Mouse (Mus musculus): ENCODE results near the gene Baat. TPM values are rescaled to one million over a fixed set of nuclear protein-coding genes. Genes with fewer than 3 reads are reported as not detected.
A peak's percentile ranks its signal among the peaks of the same experiment; 100 is the strongest.
"Not testable (repeated sequence)": the region's sequence is repeated elsewhere in the genome, so short reads cannot be mapped to it uniquely, and the experiment has no call there.

Baat gene
- polyA plus RNA-seq, 1 experiment from 2014 or later, result 0.43 TPM

GRCm38 (mm10) chr4:49480896-49481295 is 25.5 kb downstream of the Baat start:
- Histone ChIP-seq H3K9me3 (replicated peaks) (no peaks in the 10 kb centered on the region), H3K27ac (0 out of 2 replicates have a peak overlapping the region, but pooled peaks have one; percentile 19), H3K4me1 (replicated peaks) (peaks cover 54% of the 10 kb centered on the region), H3K4me2 (peak overlapping the region; percentile 36; the same call in 1 of the 2 replicates), H3K36me3 (no peaks in the 10 kb centered on the region), H3K9ac (no peak overlapping the region), H3K4me3 (replicated peaks) (no peak overlapping the region), H3K27me3 (no peaks in the 10 kb centered on the region)
- DNase-seq (no peak), ATAC-seq (ENCODE audit: low read depth) (no peak)
- 55% methylated on average over 3 of the region's 3 CpGs for WGBS (ENCODE audit: insufficient replicate concordance)

DNA sequence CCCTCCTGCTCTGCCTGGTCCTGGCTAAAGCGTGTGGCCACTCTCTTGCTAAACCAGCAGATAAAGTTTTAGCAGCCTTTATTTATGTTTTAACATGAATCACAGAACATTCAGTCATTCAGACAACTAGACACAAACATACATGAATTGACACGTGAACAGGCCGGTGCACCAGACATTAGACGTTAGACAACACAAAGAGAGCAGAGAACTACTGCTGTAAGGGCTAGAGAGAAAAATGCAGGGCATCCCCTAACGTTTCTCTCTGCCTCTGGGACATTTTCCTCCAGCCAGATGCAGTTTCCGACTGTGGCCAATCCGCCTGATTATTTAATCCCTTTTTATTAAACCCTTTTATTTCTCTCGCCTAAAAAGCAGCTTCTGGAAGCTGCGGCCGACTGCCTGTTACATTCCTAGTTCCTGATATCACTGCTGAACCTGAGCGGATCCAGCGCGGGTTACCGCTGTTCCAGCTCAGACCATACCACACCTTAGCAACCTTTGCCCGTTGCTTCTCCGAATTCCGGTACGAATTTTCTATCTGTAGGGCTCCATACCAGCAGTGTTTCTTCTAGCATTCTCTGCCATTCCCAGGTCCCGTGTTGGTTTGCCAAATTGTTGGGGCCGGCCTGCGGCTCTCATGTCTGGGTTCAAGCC is 26.1 kb downstream of the Baat start:
- Histone ChIP-seq H3K4me2 (peak overlapping the region; percentile 36), H3K9me3 (replicated peaks) (no peaks in the 10 kb centered on the region), H3K27ac (peak overlapping the region; percentile 19), H3K27me3 (no peaks in the 10 kb centered on the region), H3K4me1 (replicated peaks) (peaks cover 61% of the 10 kb centered on the region), H3K4me3 (replicated peaks) (0 out of 2 replicates have a peak overlapping the region, but pooled peaks have one; percentile 7), H3K36me3 (no peaks in the 10 kb centered on the region), H3K9ac (no peak overlapping the region)
- ATAC-seq (ENCODE audit: low read depth), result no peak
- no peak for DNase-seq
- WGBS (ENCODE audit: insufficient replicate concordance), result 37% methylated on average over 21 of the region's 21 CpGs

GRCm38 (mm10) chr4:49479035-49479434 is 27.3 kb downstream of the Baat start:
- H3K4me3 ChIP-seq (replicated peaks); H3K27me3 ChIP-seq; DNase-seq; H3K36me3 ChIP-seq; H3K9me3 ChIP-seq (replicated peaks); ATAC-seq (ENCODE audit: low read depth): not testable (repeated sequence)
- Histone ChIP-seq H3K9ac (peak overlapping the region; percentile 12; the same call in 1 of the 2 replicates), H3K27ac (peak overlapping the region; percentile 88), H3K4me1 (replicated peaks) (peaks cover 73% of the 10 kb centered on the region), H3K4me2 (peak overlapping the region; percentile 69)
- WGBS (ENCODE audit: insufficient replicate concordance), result 20% methylated on average over 2 of the region's 2 CpGs

DNA sequence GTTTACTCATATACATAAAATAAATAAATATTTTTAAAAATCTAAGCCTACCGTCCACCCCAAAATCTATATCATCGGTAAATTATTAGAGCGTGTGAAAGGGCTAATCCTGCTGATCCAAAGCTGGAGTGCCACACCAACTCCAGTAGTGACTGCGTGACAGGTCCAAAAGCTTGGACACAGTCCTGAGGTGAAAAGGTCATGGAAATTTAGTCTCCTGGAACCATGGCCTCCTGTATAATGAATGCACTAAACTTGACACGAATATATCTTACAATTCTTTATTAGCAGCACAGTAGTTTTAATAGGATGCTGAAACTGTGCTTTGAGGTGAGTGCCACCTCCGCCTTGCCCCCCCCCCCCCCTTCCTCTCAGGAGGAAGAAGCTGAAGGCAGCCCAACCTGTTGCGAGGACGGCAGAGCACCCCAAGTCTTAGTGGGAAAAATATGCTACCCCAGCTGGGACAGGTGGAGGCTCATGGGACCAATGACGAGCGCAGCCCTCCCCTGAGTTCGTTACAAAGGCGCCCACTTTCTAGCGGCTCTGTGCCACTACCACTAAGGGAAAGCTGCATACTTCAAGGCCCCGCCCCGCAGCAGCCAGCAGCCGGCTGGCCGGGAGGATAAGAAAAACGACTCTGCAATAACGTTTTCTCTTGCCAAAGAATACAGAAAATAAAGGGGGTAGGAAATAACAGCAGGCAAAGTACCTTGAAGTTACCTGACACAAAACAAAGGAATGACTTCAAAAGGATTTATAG is 28.1 kb downstream of the Baat start:
- ATAC-seq (ENCODE audit: low read depth) (peak; percentile 80), DNase-seq (peak; percentile 75)
- Histone ChIP-seq H3K27ac (peak overlapping the region; percentile 88), H3K9ac (peak overlapping the region; percentile 69), H3K36me3 (no peaks in the 10 kb centered on the region), H3K9me3 (replicated peaks) (no peaks in the 10 kb centered on the region), H3K4me1 (replicated peaks) (peaks cover 80% of the 10 kb centered on the region), H3K4me3 (replicated peaks) (peak overlapping the region; percentile 43), H3K27me3 (no peaks in the 10 kb centered on the region), H3K4me2 (peak overlapping the region; percentile 69)
- 17% methylated on average over 19 of the region's 19 CpGs for WGBS (ENCODE audit: insufficient replicate concordance)

DNA sequence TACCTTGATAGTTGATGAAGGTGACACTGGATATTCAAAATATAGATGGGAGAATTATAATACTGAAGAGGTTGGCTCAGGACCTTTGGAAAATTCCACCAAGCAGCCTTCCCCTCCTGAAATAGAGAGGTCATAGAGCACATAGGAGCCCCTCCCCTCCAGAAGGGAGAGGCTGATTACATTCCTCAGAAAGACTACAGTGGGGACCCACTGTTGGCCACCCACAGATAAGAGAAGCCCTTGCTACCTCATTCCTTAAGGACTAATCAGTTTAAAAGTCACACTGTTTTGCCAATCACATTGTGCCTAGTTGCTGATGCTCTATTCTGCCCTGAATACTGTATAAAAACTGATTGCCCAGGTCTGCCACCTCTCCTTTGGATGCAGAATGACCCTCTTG is 31.8 kb downstream of the Baat start:
- peak overlapping the region; percentile 88 for H3K27ac ChIP-seq
- H3K36me3 ChIP-seq, result no peaks in the 10 kb centered on the region
- H3K27me3 ChIP-seq, result no peaks in the 10 kb centered on the region
- DNase-seq, result peak; percentile 58
- peak overlapping the region; percentile 23 for H3K4me3 ChIP-seq (replicated peaks)
- peak overlapping the region; percentile 52 for H3K4me2 ChIP-seq
- peak; percentile 90 for ATAC-seq (ENCODE audit: low read depth)
- peaks cover 60% of the 10 kb centered on the region for H3K4me1 ChIP-seq (replicated peaks)
- H3K9me3 ChIP-seq (replicated peaks), result no peaks in the 10 kb centered on the region
- H3K9ac ChIP-seq, result peak overlapping the region; percentile 37; the same call in 1 of the 2 replicates

- H3K9me3 ChIP-seq (replicated peaks), result no peaks in the 10 kb centered on the region
- WGBS (ENCODE audit: insufficient replicate concordance), result 37% methylated on average over 3 of the region's 3 CpGs
- peak within 1 kb of the TSS; percentile 52 for H3K4me2 ChIP-seq
- H3K27ac ChIP-seq, result peak within 1 kb of the TSS; percentile 88
- H3K4me3 ChIP-seq (replicated peaks), result peak within 1 kb of the TSS; percentile 23
- no peaks in the 10 kb centered on the region for H3K36me3 ChIP-seq
- peak within 1 kb of the TSS; percentile 37; the same call in 1 of the 2 replicates for H3K9ac ChIP-seq
- ATAC-seq (ENCODE audit: low read depth), result no peak
- peaks cover 55% of the 10 kb centered on the region for H3K4me1 ChIP-seq (replicated peaks)
- H3K27me3 ChIP-seq, result no peaks in the 10 kb centered on the region
- no peak for DNase-seq
These were observed 32.8 kb downstream of the Baat start, which contains the start of gene Acnat1 for GRCm38 (mm10) chr4:49473435-49474100. Gene Acnat1 (minus strand): TSS chr4:49473912.

- Histone ChIP-seq H3K36me3 (0 out of 2 replicates have a peak, but pooled peaks cover 3% of the 10 kb centered on the region), H3K9ac (no peak overlapping the region), H3K4me2 (no peak overlapping the region), H3K4me3 (replicated peaks) (no peak overlapping the region), H3K27me3 (no peaks in the 10 kb centered on the region), H3K9me3 (replicated peaks) (no peaks in the 10 kb centered on the region), H3K27ac (no peak overlapping the region), H3K4me1 (replicated peaks) (peaks cover 15% of the 10 kb centered on the region)
- 63% methylated on average over 3 of the region's 3 CpGs for WGBS (ENCODE audit: insufficient replicate concordance)
- DNase-seq (no peak), ATAC-seq (ENCODE audit: low read depth) (no peak)
These were observed 36.8 kb downstream of the Baat start for GRCm38 (mm10) chr4:49469435-49470151.

DNA sequence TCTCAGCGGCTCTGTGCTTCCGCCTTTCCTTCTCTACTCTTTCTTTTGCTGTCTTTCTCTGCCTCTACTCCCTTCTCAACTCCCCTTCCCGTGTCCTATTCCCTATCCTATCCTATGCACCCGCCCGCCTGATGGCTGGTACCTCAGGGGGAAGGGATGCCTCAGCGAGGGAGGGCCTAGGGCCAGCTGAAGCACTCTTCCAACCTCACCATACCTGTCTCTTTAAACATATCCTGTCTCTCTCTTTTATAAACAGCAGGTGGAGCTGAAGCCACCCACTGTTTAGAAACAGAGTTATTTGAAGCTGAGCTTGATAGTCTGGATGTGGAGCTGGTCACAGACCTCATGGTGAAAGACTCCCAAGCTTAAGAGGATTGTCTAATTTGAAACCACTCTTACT is 39.0 kb downstream of the Baat start:
- Histone ChIP-seq H3K27ac (no peak overlapping the region), H3K36me3 (0 out of 2 replicates have a peak, but pooled peaks cover 3% of the 10 kb centered on the region), H3K4me1 (replicated peaks) (no peaks in the 10 kb centered on the region), H3K27me3 (no peaks in the 10 kb centered on the region), H3K4me2 (no peak overlapping the region), H3K9ac (no peak overlapping the region), H3K4me3 (replicated peaks) (no peak overlapping the region), H3K9me3 (replicated peaks) (no peaks in the 10 kb centered on the region)
- 0 out of 2 replicates have a peak, but pooled peaks have one; percentile 23 for ATAC-seq (ENCODE audit: low read depth)
- DNase-seq, result no peak
- WGBS (ENCODE audit: insufficient replicate concordance), result 81% methylated on average over 6 of the region's 6 CpGs

DNA sequence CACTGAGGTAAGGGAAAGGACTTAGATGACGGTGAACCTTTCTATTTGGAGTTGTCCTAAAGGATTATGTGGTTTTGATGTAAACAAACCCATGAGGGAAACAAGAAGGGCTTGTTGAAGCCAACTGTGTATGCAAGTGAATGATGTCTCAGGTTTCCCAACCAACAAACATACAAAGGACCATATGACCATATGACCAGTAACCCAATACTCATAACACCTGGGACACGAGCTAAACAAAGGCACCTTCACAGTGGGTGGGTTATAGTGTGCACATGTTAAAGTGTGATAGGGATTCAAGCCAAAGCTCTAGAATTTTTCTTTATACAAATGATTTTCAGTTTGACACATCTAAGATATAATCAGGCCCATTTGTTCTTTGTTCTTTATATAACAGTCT is 50.2 kb downstream of the Baat start:
- H3K27ac ChIP-seq, result no peak overlapping the region
- no peak for ATAC-seq (ENCODE audit: low read depth)
- H3K4me2 ChIP-seq, result no peak overlapping the region
- no peaks in the 10 kb centered on the region for H3K27me3 ChIP-seq
- no peak overlapping the region for H3K9ac ChIP-seq
- H3K36me3 ChIP-seq, result no peaks in the 10 kb centered on the region
- H3K4me3 ChIP-seq (replicated peaks), result no peak overlapping the region
- DNase-seq, result no peak
- H3K4me1 ChIP-seq (replicated peaks), result peaks cover 22% of the 10 kb centered on the region
- WGBS (ENCODE audit: insufficient replicate concordance), result 69% methylated on average over 2 of the region's 2 CpGs
- H3K9me3 ChIP-seq (replicated peaks), result no peaks in the 10 kb centered on the region

DNA sequence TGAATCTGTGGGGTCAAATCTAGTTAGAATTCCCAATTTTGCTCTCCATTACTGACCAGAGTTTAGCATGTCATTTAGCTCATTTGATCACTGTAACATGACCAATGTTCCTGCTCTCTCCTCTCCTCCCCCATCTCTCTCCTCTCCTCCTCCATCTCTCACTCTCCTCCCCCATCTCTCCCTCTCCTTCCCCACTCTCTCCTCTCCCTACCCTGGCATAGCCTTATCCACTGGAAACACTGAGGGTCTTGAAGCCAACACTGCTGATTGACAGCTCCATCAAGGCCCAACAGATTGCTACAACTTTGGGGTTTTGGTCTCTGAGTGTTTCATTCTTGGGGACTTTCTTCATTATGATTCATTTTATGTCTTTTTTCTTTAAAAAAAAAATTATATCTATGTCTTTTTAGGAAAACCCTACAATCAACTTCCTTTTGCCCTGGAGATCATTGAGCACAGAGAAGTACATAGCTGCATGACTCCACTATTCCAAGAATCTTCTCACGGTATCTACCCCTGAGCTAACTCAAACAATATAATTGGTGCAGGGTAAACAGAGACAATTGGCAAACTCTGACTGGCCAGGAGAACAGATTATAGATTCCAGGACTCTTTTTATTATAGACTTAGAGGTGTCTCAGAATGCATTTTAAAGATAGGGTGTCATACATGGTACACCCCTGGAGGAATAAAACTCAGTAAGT is 54.4 kb downstream of the Baat start:
- Histone ChIP-seq H3K9ac (no peak overlapping the region), H3K36me3 (no peaks in the 10 kb centered on the region), H3K27ac (peak overlapping the region; percentile 75), H3K9me3 (replicated peaks) (no peaks in the 10 kb centered on the region), H3K4me3 (replicated peaks) (no peak overlapping the region), H3K4me1 (replicated peaks) (peaks cover 27% of the 10 kb centered on the region), H3K27me3 (no peaks in the 10 kb centered on the region), H3K4me2 (no peak overlapping the region)
- WGBS (ENCODE audit: insufficient replicate concordance), result 52% methylated on average over 1 of the region's 1 CpGs
- no peak for DNase-seq
- peak; percentile 71 for ATAC-seq (ENCODE audit: low read depth)
